Comparison of ENCODE assay signal across 18 mouse cellular contexts in genomic region chr12:7420276-7420675, GRCm38 (mm10).
DNase-seq lines count a peak whose midpoint lies in the region; ATAC-seq and TF ChIP-seq lines count a peak whose summit lies in the region.
"Had no signal": no experiment of that assay in that cellular context is flagged by ENCODE, and none has a peak within 500 bp of the region (broad histone marks: within the 10 kb centered on the region; RNA-seq: fewer than 3 reads in every experiment).

No protein-coding gene starts in this region.

- H3K27me3 ChIP-seq in intestine, embryonic 14.5 days (replicated peaks; ENCODE audit: control insufficient read depth, insufficient read depth, low read length) = no peaks in the 10 kb centered on the region
- no peaks in the 10 kb centered on the region for H3K27me3 ChIP-seq in intestine, postnatal 0 days (replicated peaks; ENCODE audit: control insufficient read depth, insufficient read depth, low read length)
- no peaks in the 10 kb centered on the region for H3K27me3 ChIP-seq in MEL (ENCODE audit: control insufficient read depth in 1 of 2, insufficient read depth in 2 of 2, low read length in 2 of 2)
- H3K27me3 ChIP-seq in forebrain, embryonic 15.5 days = no peaks in the 10 kb centered on the region
- H3K27me3 ChIP-seq: CH12.LX; embryonic facial prominence, embryonic 13.5 days; heart, embryonic 13.5 days; hindbrain, embryonic 13.5 days; kidney, embryonic 15.5 days had no signal

- H3K27ac ChIP-seq in intestine, embryonic 14.5 days (ENCODE audit: low read depth) = no peak overlapping the region
- no peak overlapping the region for H3K27ac ChIP-seq in intestine, postnatal 0 days (ENCODE audit: low read depth, low read length)
- no peak overlapping the region for H3K27ac ChIP-seq in MEL (ENCODE audit: control insufficient read depth, low read depth, low read length)
- H3K27ac ChIP-seq in forebrain, embryonic 15.5 days (replicated peaks) = no peak overlapping the region
- H3K27ac ChIP-seq: embryonic facial prominence, embryonic 13.5 days; heart, embryonic 13.5 days; hindbrain, embryonic 13.5 days; kidney, embryonic 15.5 days; macrophage had no signal

- TF ChIP-seq RAD21 in MEL (IDR thresholded peaks at IDR 0.05; ENCODE audit: low read depth, low read length) = no peak

- TF ChIP-seq POLR2A in MEL (IDR thresholded peaks at IDR 0.05; ENCODE audit: control insufficient read depth in 1 of 2, insufficient read depth in 1 of 2, low read depth in 1 of 2, low read length in 2 of 2, poor library complexity in 1 of 2) = no peak

- no peaks in the 10 kb centered on the region for H3K36me3 ChIP-seq in intestine, embryonic 14.5 days (ENCODE audit: control insufficient read depth, insufficient read depth, low read length)
- H3K36me3 ChIP-seq in intestine, postnatal 0 days (ENCODE audit: control insufficient read depth, insufficient read depth) = no peaks in the 10 kb centered on the region
- H3K36me3 ChIP-seq in MEL (ENCODE audit: control insufficient read depth in 1 of 2, insufficient read depth in 2 of 2, low read length in 2 of 2) = no peaks in the 10 kb centered on the region
- no peaks in the 10 kb centered on the region for H3K36me3 ChIP-seq in forebrain, embryonic 15.5 days
- H3K36me3 ChIP-seq: embryonic facial prominence, embryonic 13.5 days; heart, embryonic 13.5 days; hindbrain, embryonic 13.5 days; kidney, embryonic 15.5 days had no signal

- no peak for ATAC-seq in intestine, embryonic 14.5 days (replicated peaks; ENCODE audit: low FRiP score, low TSS enrichment, low read depth)
- ATAC-seq in intestine, postnatal 0 days = no peak
- ATAC-seq in forebrain, embryonic 15.5 days (replicated peaks) = no peak
- ATAC-seq: forebrain, embryonic 16.5 days had no signal

- H3K4me2 ChIP-seq in intestine, embryonic 14.5 days (ENCODE audit: low read length) = no peak overlapping the region
- no peak overlapping the region for H3K4me2 ChIP-seq in intestine, postnatal 0 days (replicated peaks; ENCODE audit: low read depth)
- no peak overlapping the region for H3K4me2 ChIP-seq in forebrain, embryonic 15.5 days (replicated peaks)
- H3K4me2 ChIP-seq: embryonic facial prominence, embryonic 13.5 days; heart, embryonic 13.5 days; hindbrain, embryonic 13.5 days; kidney, embryonic 15.5 days had no signal

- H3K79me2 ChIP-seq in MEL (ENCODE audit: control insufficient read depth, insufficient read depth, low read length, poor library complexity) = no peaks in the 10 kb centered on the region

- WGBS in intestine, embryonic 14.5 days = 25% methylated on average over 1 of the region's 2 CpGs
- 21% methylated on average over 1 of the region's 2 CpGs for WGBS in intestine, postnatal 0 days
- WGBS in forebrain, embryonic 15.5 days = 13% methylated on average over 1 of the region's 2 CpGs

- TF ChIP-seq EP300 in MEL (IDR thresholded peaks at IDR 0.05; ENCODE audit: low read depth in 1 of 2, low read length in 2 of 2) = no peak

- no peak for TF ChIP-seq CTCF in intestine, postnatal 0 days (IDR thresholded peaks at IDR 0.05; ENCODE audit: low read depth)
- no peak for TF ChIP-seq CTCF in MEL (IDR thresholded peaks at IDR 0.05 in 2 of 3, conservative IDR thresholded peaks at IDR 0.05 in 1 of 3; ENCODE audit: control insufficient read depth in 1 of 3, insufficient read depth in 1 of 3, low read depth in 2 of 3, low read length in 3 of 3, poor library complexity in 1 of 3, severe bottlenecking in 1 of 3)

- no peak overlapping the region for H3K9ac ChIP-seq in intestine, embryonic 14.5 days (ENCODE audit: low read length)
- H3K9ac ChIP-seq in intestine, postnatal 0 days (ENCODE audit: low read depth, low read length) = no peak overlapping the region
- no peak overlapping the region for H3K9ac ChIP-seq in MEL (ENCODE audit: control insufficient read depth, low read depth, low read length, poor library complexity, severe bottlenecking)
- H3K9ac ChIP-seq in forebrain, embryonic 15.5 days (replicated peaks) = no peak overlapping the region
- H3K9ac ChIP-seq: embryonic facial prominence, embryonic 13.5 days; heart, embryonic 13.5 days; hindbrain, embryonic 13.5 days; kidney, embryonic 15.5 days had no signal

- H3K4me3 ChIP-seq in intestine, embryonic 14.5 days (ENCODE audit: low read depth, low read length) = no peak overlapping the region
- H3K4me3 ChIP-seq in intestine, postnatal 0 days (ENCODE audit: low read depth, low read length) = no peak overlapping the region
- H3K4me3 ChIP-seq in MEL (ENCODE audit: control insufficient read depth in 1 of 2, insufficient read depth in 1 of 2, low read depth in 2 of 2, low read length in 2 of 2) = no peak overlapping the region
- no peak overlapping the region for H3K4me3 ChIP-seq in forebrain, embryonic 15.5 days
- H3K4me3 ChIP-seq: embryonic facial prominence, embryonic 13.5 days; heart, embryonic 13.5 days; hindbrain, embryonic 13.5 days; kidney, embryonic 15.5 days had no signal

- DNase-seq in intestine, embryonic 14.5 days (ENCODE audit: low spot score) = peak; percentile 60
- DNase-seq in 3T3-L1 (ENCODE audit: low read depth, low spot score) (peak; percentile 31), MEL (ENCODE audit: low read depth, low spot score) (peak; percentile 35)
- DNase-seq in forelimb bud, embryonic 11.5 days (ENCODE audit: low read depth, low spot score) = peak; percentile 49
- no peak for DNase-seq in urinary bladder, adult 18-20 months (ENCODE audit: low spot score in 2 of 2)
- no peak for DNase-seq in frontal cortex, postnatal 14 days (ENCODE audit: low spot score in 2 of 2)
- DNase-seq: cerebellum, adult 2 months; gastrocnemius, postnatal 36 days; thymus, postnatal 4 days had no signal

- H3K4me1 ChIP-seq in intestine, embryonic 14.5 days (replicated peaks; ENCODE audit: control insufficient read depth, insufficient read depth, low read length) = no peaks in the 10 kb centered on the region
- H3K4me1 ChIP-seq in intestine, postnatal 0 days (replicated peaks; ENCODE audit: control insufficient read depth, insufficient read depth, low read length) = no peaks in the 10 kb centered on the region
- no peaks in the 10 kb centered on the region for H3K4me1 ChIP-seq in MEL (ENCODE audit: control insufficient read depth in 1 of 2, insufficient read depth in 2 of 2, low read length in 2 of 2)
- H3K4me1 ChIP-seq in forebrain, embryonic 15.5 days = no peaks in the 10 kb centered on the region
- H3K4me1 ChIP-seq: embryonic facial prominence, embryonic 13.5 days; heart, embryonic 13.5 days; hindbrain, embryonic 13.5 days; kidney, embryonic 15.5 days had no signal

- no peaks in the 10 kb centered on the region for H3K9me3 ChIP-seq in intestine, embryonic 14.5 days (ENCODE audit: control insufficient read depth, low read length)
- no peaks in the 10 kb centered on the region for H3K9me3 ChIP-seq in intestine, postnatal 0 days (ENCODE audit: control insufficient read depth)
- no peaks in the 10 kb centered on the region for H3K9me3 ChIP-seq in MEL (replicated peaks; ENCODE audit: insufficient read depth, low read length)
- H3K9me3 ChIP-seq in forebrain, embryonic 15.5 days = no peaks in the 10 kb centered on the region
- H3K9me3 ChIP-seq: embryonic facial prominence, embryonic 13.5 days; heart, embryonic 13.5 days; hindbrain, embryonic 13.5 days; kidney, embryonic 15.5 days had no signal

TF ChIP-seq in MEL, 35 proteins besides CTCF, POLR2A, EP300 and RAD21:
- TF ChIP-seq USF2 (IDR thresholded peaks at IDR 0.05; ENCODE audit: borderline replicate concordance in 1 of 2, insufficient read depth in 1 of 2, low read depth in 1 of 2, low read length in 2 of 2) (no peak), HCFC1 (IDR thresholded peaks at IDR 0.05; ENCODE audit: low read depth, low read length) (no peak), GABPA (IDR thresholded peaks at IDR 0.05; ENCODE audit: low read depth, low read length) (no peak), BHLHE40 (IDR thresholded peaks at IDR 0.05; ENCODE audit: borderline replicate concordance, low read depth, low read length) (no peak), MAFK (IDR thresholded peaks at IDR 0.05; ENCODE audit: borderline replicate concordance, low read depth, low read length) (no peak), KAT2A (conservative IDR thresholded peaks at IDR 0.05; ENCODE audit: low read depth, low read length) (no peak), ETS1 (IDR thresholded peaks at IDR 0.05; ENCODE audit: low read depth, low read length) (no peak), CHD1 (IDR thresholded peaks at IDR 0.05; ENCODE audit: low read depth, low read length) (no peak), USF1 (IDR thresholded peaks at IDR 0.05; ENCODE audit: low read depth, low read length) (no peak), ZMIZ1 (IDR thresholded peaks at IDR 0.05; ENCODE audit: low read depth, low read length) (no peak), ELF1 (IDR thresholded peaks at IDR 0.05; ENCODE audit: low read depth, low read length) (no peak), NELFE (IDR thresholded peaks at IDR 0.05; ENCODE audit: low read depth, low read length) (no peak), GATA1 (IDR thresholded peaks at IDR 0.05; ENCODE audit: low read depth, low read length) (no peak), UBTF (IDR thresholded peaks at IDR 0.05; ENCODE audit: borderline replicate concordance, insufficient read depth, low read depth, low read length) (no peak), POLR2AphosphoS5 (IDR thresholded peaks at IDR 0.05; ENCODE audit: borderline replicate concordance, low read depth, low read length) (no peak), SMC3 (IDR thresholded peaks at IDR 0.05; ENCODE audit: low read depth, low read length) (no peak), MYB (IDR thresholded peaks at IDR 0.05; ENCODE audit: low read depth, low read length) (no peak)

Comparison
In these comparisons a context has a peak if more than half of its experiments do, and no peak if none do; other contexts are left out.
1. DNase-seq: peak in intestine, embryonic 14.5 days (single experiment), 3T3-L1 (single experiment), MEL (single experiment) and forelimb bud, embryonic 11.5 days (single experiment); none in urinary bladder, adult 18-20 months (0 of 2) and frontal cortex, postnatal 14 days (0 of 2).